Mouse (Mus musculus) midbrain, postnatal 0 days (tissue): Measurements from ENCODE around the gene Gm853. TPM values are rescaled to one million over a fixed set of nuclear protein-coding genes. Genes with fewer than 3 reads are reported as not detected.

Experiments
- ATAC-seq: fragments of 200-750 bp; cut with Nextera tagmentation; 2 replicates; pipeline ENCODE4 v1.8.0; 2017; ENCODE audit warnings: moderate number of reproducible peaks, mild to moderate bottlenecking, moderate TSS enrichment, moderate library complexity; ENCODE audit not compliant: low FRiP score
- DNase-seq: peaks from one replicate; pipeline ENCODE4 v3.0.0-alpha.2; 2015; ENCODE audit warnings: low spot score
- H3K27ac ChIP-seq: fragments of 300-500 bp; sonication (generic); 2 replicates; pipeline ENCODE4 v1.5.1; 2014; ENCODE audit warnings: low read depth, mild to moderate bottlenecking, low read length, mixed read lengths
- H3K27me3 ChIP-seq: fragments of 300-500 bp; sonication (generic); 2 replicates; pipeline ENCODE4 v1.6.1; 2014; ENCODE audit warnings: low read length, control low read depth, mixed read lengths; ENCODE audit not compliant: insufficient read depth
- H3K36me3 ChIP-seq: fragments of 300-500 bp; sonication (generic); 2 replicates; pipeline ENCODE4 v1.6.1; 2014; ENCODE audit warnings: low read length, control low read depth, mixed read lengths; ENCODE audit not compliant: insufficient read depth
- H3K4me1 ChIP-seq: fragments of 300-500 bp; sonication (generic); 2 replicates; pipeline ENCODE4 v1.6.1; 2014; ENCODE audit warnings: mild to moderate bottlenecking, control low read depth, antibody characterized with exemption, low read length, mixed read lengths; ENCODE audit not compliant: insufficient read depth
- H3K4me2 ChIP-seq: fragments of 300-500 bp; sonication (generic); 2 replicates; pipeline ENCODE4 v1.6.1; 2014; ENCODE audit warnings: low read depth, mild to moderate bottlenecking, low read length, mixed read lengths; ENCODE audit not compliant: poor library complexity, severe bottlenecking
- H3K4me3 ChIP-seq: fragments of 300-500 bp; sonication (generic); 2 replicates; pipeline ENCODE4 v1.5.1; 2014; ENCODE audit warnings: low read depth, mild to moderate bottlenecking, low read length, moderate library complexity
- H3K9ac ChIP-seq: fragments of 300-500 bp; sonication (generic); replicated peaks from 2 replicates; pipeline ENCODE4 v1.6.1; 2014; ENCODE audit warnings: mild to moderate bottlenecking, low read length, moderate library complexity, mixed read lengths; ENCODE audit not compliant: poor library complexity, severe bottlenecking
- H3K9me3 ChIP-seq: fragments of 300-500 bp; sonication (generic); 2 replicates; pipeline ENCODE4 v1.6.1; 2016; ENCODE audit warnings: low read length, control low read depth
- CTCF ChIP-seq: IDR thresholded peaks from 2 replicates; pipeline ENCODE4 v1.5.1; 2016; ENCODE audit warnings: antibody characterized with exemption, mild to moderate bottlenecking
- WGBS: fragments of 180-500 bp; shearing (Covaris S2); extraction: QIAGEN DNeasy Blood & Tissue Kit; methylation state at CpG from one replicate; pipeline ENCODE4 v1.1.7; 2014; 5-methylcytosine and 5-hydroxymethylcytosine counted together
- polyA plus RNA-seq: library from polyadenylated mRNA; unstranded; fragments of >200 nt; fragmentation: Nextera tagmentation; extraction: Ambion mirVana; gene quantifications from 2 replicates; pipeline ENCODE4 v1.2.1, GENCODE M21; 2015
- total RNA-seq: library from RNA; depleted of rRNA; stranded (reverse); fragments of >200 nt; gene quantifications from 2 replicates; pipeline ENCODE4 v1.2.3, GENCODE M21; 2014; rRNA removed

Gene Gm853
- total and polyA plus RNA-seq, 2 experiments from 2014 or later: 0.49 TPM; not detected in 1

DNA sequence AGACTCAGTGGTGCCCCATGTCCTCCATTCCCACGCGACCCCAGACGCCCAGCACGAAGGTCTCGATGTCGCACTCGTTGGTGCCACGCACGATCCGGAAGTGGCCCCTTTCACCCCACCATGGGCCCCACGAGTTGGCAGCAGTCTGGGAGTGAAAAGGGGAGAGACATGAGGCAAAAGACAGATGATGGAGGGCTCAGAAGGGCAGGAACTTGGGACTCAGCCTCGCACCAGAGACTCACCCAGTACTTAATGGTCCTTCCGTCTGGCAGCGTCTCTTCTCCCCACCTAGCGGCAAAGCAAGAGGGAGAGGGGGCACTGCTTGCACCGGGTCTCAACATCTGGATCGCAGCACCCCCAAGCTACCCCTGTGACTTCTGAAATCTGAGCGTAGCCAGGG lies 56.1 kb downstream of the Gm853 start:
- WGBS: 85% methylated on average over 18 of the region's 18 CpGs
- H3K36me3 ChIP-seq: no peaks in the 10 kb centered on the region
- no peak overlapping the region for H3K4me3 ChIP-seq
- ATAC-seq (no peak), DNase-seq (no peak)
- H3K27me3 ChIP-seq: peaks cover 4% of the 10 kb centered on the region; the same call in 1 of the 2 replicates
- no peak overlapping the region for H3K27ac ChIP-seq
- no peaks in the 10 kb centered on the region; the same call in 1 of the 2 replicates for H3K4me1 ChIP-seq
- no peak for TF ChIP-seq CTCF
- no peak overlapping the region for H3K4me2 ChIP-seq
- H3K9ac ChIP-seq: no peak overlapping the region
- H3K9me3 ChIP-seq: no peaks in the 10 kb centered on the region

DNA sequence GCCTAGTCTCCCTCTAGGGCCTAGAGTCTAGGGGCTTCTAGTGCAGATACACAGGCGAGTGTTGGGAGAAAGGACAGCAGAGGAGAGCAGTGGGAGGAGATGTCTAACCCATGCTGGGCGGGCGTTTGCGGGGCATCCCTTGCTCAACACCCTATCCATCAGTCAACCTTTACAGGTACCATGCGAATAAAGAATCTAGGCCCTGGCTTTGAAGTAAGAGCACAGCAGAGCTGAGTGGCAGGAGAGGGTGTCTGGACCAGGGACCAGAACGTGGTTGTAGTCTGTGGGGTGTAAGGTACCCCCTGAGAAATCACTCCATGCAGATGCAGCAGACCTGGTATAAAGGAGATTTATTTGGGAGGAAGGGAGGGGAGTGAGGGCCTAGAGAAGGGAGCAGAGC lies 58.1 kb downstream of the Gm853 start:
- Histone ChIP-seq H3K4me1 (no peaks in the 10 kb centered on the region; the same call in 1 of the 2 replicates), H3K36me3 (no peaks in the 10 kb centered on the region), H3K4me3 (no peak overlapping the region), H3K27ac (no peak overlapping the region), H3K9me3 (no peaks in the 10 kb centered on the region), H3K9ac (no peak overlapping the region), H3K27me3 (peaks cover 4% of the 10 kb centered on the region; the same call in 1 of the 2 replicates), H3K4me2 (no peak overlapping the region)
- ATAC-seq (no peak), DNase-seq (no peak)
- 87% methylated on average over 6 of the region's 6 CpGs for WGBS
- no peak for TF ChIP-seq CTCF

DNA sequence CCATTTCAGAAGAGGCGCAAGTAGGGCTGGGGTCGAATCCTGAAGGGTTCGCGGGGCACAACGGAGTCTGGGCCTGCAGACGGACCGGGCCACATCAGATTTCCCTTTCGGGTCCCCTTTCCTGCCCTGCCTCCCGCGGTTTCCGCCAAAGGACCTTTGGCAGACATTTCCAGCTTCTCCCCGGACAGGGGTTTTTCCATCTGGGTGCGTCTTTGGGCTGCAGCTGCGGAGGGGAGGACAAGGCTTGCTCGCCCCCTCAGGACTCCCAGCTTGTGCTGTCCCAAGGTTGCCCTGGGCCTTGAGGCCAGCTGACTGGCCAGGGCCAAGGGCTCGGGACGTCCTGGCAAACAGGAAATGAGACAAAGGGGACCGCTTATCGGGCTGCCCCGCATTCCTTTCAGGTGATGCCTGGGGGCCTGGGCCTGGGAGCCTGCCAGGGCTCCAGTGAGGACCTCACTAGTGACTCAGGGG lies 58.8 kb downstream of the Gm853 start:
- no peaks in the 10 kb centered on the region for H3K36me3 ChIP-seq
- no peak overlapping the region for H3K4me3 ChIP-seq
- H3K27me3 ChIP-seq: peaks cover 4% of the 10 kb centered on the region; the same call in 1 of the 2 replicates
- ATAC-seq (no peak), DNase-seq (no peak)
- no peaks in the 10 kb centered on the region for H3K9me3 ChIP-seq
- no peak overlapping the region for H3K27ac ChIP-seq
- no peaks in the 10 kb centered on the region; the same call in 1 of the 2 replicates for H3K4me1 ChIP-seq
- H3K9ac ChIP-seq: peak overlapping the region; percentile 24; the same call in 1 of the 2 replicates
- 18% methylated on average over 20 of the region's 20 CpGs for WGBS
- no peak for TF ChIP-seq CTCF
- H3K4me2 ChIP-seq: peak overlapping the region; percentile 12; the same call in 1 of the 2 replicates

DNA sequence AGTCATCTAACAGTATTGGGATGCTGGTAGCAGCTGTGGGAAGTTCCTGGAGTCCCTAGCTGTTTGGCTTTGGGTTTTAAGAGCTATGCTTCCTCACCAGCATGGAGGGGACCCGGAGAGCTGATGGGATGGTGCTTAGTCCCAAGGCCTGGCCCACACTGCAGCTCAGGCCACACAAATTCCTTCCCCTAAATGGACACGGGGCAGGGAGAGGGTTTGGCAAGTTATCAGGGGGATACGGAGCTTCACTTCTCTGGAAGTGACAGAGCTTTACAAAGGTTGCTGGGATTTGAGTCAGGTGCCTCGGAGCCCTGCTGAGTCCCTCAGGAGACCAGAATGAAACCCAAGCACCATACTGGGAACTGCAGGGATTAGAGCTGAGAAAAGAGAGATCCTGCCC lies 60.9 kb downstream of the Gm853 start:
- 0 out of 2 replicates have a peak, but pooled peaks cover 4% of the 10 kb centered on the region for H3K27me3 ChIP-seq
- no peak for DNase-seq
- H3K36me3 ChIP-seq: no peaks in the 10 kb centered on the region
- H3K9me3 ChIP-seq: no peaks in the 10 kb centered on the region
- H3K4me1 ChIP-seq: no peaks in the 10 kb centered on the region; the same call in 1 of the 2 replicates
- no peak overlapping the region for H3K9ac ChIP-seq
- ATAC-seq: no peak
- no peak overlapping the region for H3K27ac ChIP-seq
- TF ChIP-seq CTCF: no peak
- 26% methylated on average over 4 of the region's 4 CpGs for WGBS
- no peak overlapping the region for H3K4me2 ChIP-seq
- H3K4me3 ChIP-seq: no peak overlapping the region

Other genes with a start within 250 kb of the Gm853 start
- gene Adgrb2, start 237.5 kb downstream of the Gm853 start, total RNA-seq: 293 and 312 TPM in 2 replicates
- 17.4 and 17.9 TPM in 2 replicates for gene Adgrb2, start 237.5 kb downstream of the Gm853 start, polyA plus RNA-seq
- 31.1 and 43.9 TPM in 2 replicates for gene Col16a1, start 174.6 kb downstream of the Gm853 start, total RNA-seq
- gene Col16a1, start 174.6 kb downstream of the Gm853 start, polyA plus RNA-seq: 12.5 and 13.8 TPM in 2 replicates
- gene Pef1, start 119.8 kb downstream of the Gm853 start, total RNA-seq: 49.8 and 61.5 TPM in 2 replicates
- gene Pef1, start 119.8 kb downstream of the Gm853 start, polyA plus RNA-seq: 59.5 and 67.3 TPM in 2 replicates
- 14.5 and 20.4 TPM in 2 replicates for gene Hcrtr1, start 83.0 kb downstream of the Gm853 start, total RNA-seq
- gene Hcrtr1, start 83.0 kb downstream of the Gm853 start, polyA plus RNA-seq: 13.9 and 16.7 TPM in 2 replicates
- 7.2 and 7.5 TPM in 2 replicates for gene Tinagl1, start 47.3 kb downstream of the Gm853 start, total RNA-seq
- gene Tinagl1, start 47.3 kb downstream of the Gm853 start, polyA plus RNA-seq: 2.9 and 4.3 TPM in 2 replicates
- gene Serinc2, start 56.8 kb upstream of the Gm853 start, total RNA-seq: 12.6 and 13.5 TPM in 2 replicates
- gene Serinc2, start 56.8 kb upstream of the Gm853 start, polyA plus RNA-seq: 11.1 and 12.3 TPM in 2 replicates
- gene Fabp3, start 86.2 kb upstream of the Gm853 start, total RNA-seq: 143 and 179 TPM in 2 replicates
- 394 and 409 TPM in 2 replicates for gene Fabp3, start 86.2 kb upstream of the Gm853 start, polyA plus RNA-seq
- 2.1 TPM in 1 of 2 replicates, not detected in the other for gene Gm10570, start 86.3 kb upstream of the Gm853 start, total RNA-seq
- 1.5 and 1.9 TPM in 2 replicates for gene Gm10570, start 86.3 kb upstream of the Gm853 start, polyA plus RNA-seq
- 27.7 and 38.3 TPM in 2 replicates for gene Zcchc17, start 137.5 kb upstream of the Gm853 start, total RNA-seq
- gene Zcchc17, start 137.5 kb upstream of the Gm853 start, polyA plus RNA-seq: 102 TPM in 2 replicates
- gene Snrnp40, start 137.7 kb upstream of the Gm853 start, total RNA-seq: 57.6 and 70.2 TPM in 2 replicates
- 75.5 and 76.8 TPM in 2 replicates for gene Snrnp40, start 137.7 kb upstream of the Gm853 start, polyA plus RNA-seq